Mouse (Mus musculus) cerebellum, adult 11 months (tissue): ENCODE measurements around the gene Ssr2.
A peak's percentile ranks its signal among the peaks of the same experiment; 100 is the strongest.

Experiments used
- DNase-seq: peaks from one replicate; pipeline ENCODE4 v3.0.0; 2022

Gene Ssr2

GRCm38 (mm10) chr3:88607065-88607757 lies 31.5 kb downstream of the Ssr2 start:
- peak; percentile 90 for DNase-seq

GRCm38 (mm10) chr3:88607758-88608138 lies 32.1 kb downstream of the Ssr2 start:
- DNase-seq = no peak

- DNase-seq = no peak
Observed at GRCm38 (mm10) chr3:88609066-88609465, 33.4 kb downstream of the Ssr2 start.

- no peak for DNase-seq
Observed at GRCm38 (mm10) chr3:88614418-88614817, 38.7 kb downstream of the Ssr2 start.

- DNase-seq = no peak
Observed at GRCm38 (mm10) chr3:88615117-88615516, 39.4 kb downstream of the Ssr2 start.

GRCm38 (mm10) chr3:88615902-88616391 lies 40.3 kb downstream of the Ssr2 start:
- DNase-seq = peak; percentile 66

- DNase-seq = no peak
Observed at GRCm38 (mm10) chr3:88616951-88617500, 41.4 kb downstream of the Ssr2 start.

- no peak for DNase-seq
Observed at GRCm38 (mm10) chr3:88618074-88618871, 42.6 kb downstream of the Ssr2 start.

GRCm38 (mm10) chr3:88619113-88620097 lies 43.7 kb downstream of the Ssr2 start:
- no peak for DNase-seq

GRCm38 (mm10) chr3:88620146-88620991 lies 44.7 kb downstream of the Ssr2 start:
- DNase-seq = no peak

- peak; percentile 63 for DNase-seq
Observed at GRCm38 (mm10) chr3:88620992-88621536, 45.4 kb downstream of the Ssr2 start.

- DNase-seq = no peak
Observed at GRCm38 (mm10) chr3:88621537-88622112, 45.9 kb downstream of the Ssr2 start.

GRCm38 (mm10) chr3:88622113-88622940 lies 46.7 kb downstream of the Ssr2 start:
- peak; percentile 39 for DNase-seq

- no peak for DNase-seq
Observed at GRCm38 (mm10) chr3:88622941-88623345, 47.3 kb downstream of the Ssr2 start.

- DNase-seq = no peak
Observed at GRCm38 (mm10) chr3:88623346-88624135, 47.9 kb downstream of the Ssr2 start.

GRCm38 (mm10) chr3:88624324-88624723 lies 48.6 kb downstream of the Ssr2 start:
- DNase-seq = peak; percentile 77

GRCm38 (mm10) chr3:88624951-88625350 lies 49.3 kb downstream of the Ssr2 start:
- peak; percentile 18 for DNase-seq

GRCm38 (mm10) chr3:88625531-88625930 lies 49.9 kb downstream of the Ssr2 start:
- no peak for DNase-seq

GRCm38 (mm10) chr3:88626316-88626715 lies 50.6 kb downstream of the Ssr2 start:
- DNase-seq = no peak
